Mouse (Mus musculus): ENCODE measurements at regions not wholly inside any gene's neighbourhood (a gene's known extent, or its start where the extent isn't known, plus 50 kb on each side); places are given as distances from the start of the nearest gene placed in this dataset.

DNA sequence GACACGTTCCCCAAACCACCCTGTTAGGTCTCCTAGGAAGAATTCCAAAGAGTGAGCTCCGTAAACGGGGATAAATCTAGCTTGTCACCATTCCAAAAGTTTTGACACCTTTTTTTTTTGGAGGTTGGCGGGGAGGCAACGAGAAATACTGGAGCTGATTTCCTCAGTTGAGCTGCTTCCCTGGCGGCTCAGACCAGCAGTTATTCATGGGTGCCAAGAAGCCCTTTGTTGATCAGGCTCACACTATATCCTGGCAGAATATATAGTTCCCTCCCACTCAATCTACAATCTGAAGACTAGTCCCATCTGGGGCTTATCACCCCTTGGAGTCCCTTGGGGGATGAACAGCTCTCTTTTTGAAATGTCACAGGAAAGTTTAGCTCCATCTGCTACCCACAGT is 77.5 kb upstream of the Tiam2 start:
- DNase-seq (ENCODE audit: low spot score in 2 of 2), result no peak

DNA sequence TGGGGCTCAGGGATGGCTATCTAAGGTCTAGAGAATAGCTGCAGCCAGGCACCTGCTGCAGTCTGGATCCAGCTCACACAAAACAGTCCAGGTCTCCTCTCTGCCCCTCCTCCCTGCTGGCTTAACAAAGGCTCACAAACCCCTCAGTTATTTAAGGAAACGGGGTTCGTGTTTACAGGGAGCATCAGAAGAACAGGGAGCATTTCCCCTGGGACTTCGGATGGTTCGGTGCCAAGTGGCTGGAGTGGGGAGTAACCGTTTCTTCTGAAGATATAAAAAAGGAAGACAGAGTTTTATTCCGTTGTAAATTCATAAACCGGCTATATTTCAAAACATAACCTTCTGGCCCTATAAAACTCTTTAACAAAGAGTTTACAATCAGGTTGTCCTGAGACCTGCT is 77.1 kb upstream of the Tiam2 start:
- DNase-seq (ENCODE audit: low spot score in 2 of 2), result peak in 1 of 2 experiments; percentile 18

DNA sequence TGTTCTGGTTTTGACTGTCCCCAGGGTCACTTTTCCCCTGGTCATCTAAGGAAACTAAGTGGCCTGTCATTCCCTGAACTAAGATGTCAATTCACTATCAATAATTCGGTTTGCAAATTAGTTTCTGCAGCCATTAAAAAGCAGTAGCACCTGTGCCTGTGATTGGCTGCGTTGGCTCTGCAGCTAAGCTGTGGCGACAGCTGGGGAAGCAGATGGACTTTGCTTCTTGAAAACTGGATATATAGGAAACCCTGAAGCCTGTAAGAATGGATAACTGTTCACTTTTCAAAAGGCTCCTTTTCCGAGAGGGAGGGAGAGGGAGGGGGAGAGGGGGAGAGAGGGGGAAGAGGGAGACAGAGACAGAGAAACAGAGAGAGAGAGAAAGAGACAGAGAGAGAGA is 75.2 kb upstream of the Tiam2 start:
- DNase-seq (ENCODE audit: low spot score in 2 of 2), result no peak

DNA sequence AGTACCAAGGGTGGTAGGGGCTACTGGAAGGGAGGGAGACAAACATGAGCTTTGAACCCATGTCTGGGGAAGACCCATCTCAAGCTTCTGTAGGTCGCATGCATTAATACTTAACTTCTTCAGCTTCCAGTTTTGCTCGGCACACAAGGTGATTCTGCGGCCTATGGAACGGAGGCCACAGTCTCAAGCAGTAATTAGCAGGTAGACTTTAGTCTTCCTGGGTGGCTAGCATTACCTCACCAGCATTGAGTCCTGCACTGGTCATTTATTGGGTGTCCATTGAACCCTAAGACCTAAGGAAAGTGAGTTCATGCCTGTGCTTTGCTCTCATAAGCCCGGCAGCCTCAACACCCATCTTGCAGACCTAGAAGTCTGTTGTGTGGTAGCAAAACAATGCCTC is 74.4 kb upstream of the Tiam2 start:
- no peak for DNase-seq (ENCODE audit: low spot score in 2 of 2)

DNA sequence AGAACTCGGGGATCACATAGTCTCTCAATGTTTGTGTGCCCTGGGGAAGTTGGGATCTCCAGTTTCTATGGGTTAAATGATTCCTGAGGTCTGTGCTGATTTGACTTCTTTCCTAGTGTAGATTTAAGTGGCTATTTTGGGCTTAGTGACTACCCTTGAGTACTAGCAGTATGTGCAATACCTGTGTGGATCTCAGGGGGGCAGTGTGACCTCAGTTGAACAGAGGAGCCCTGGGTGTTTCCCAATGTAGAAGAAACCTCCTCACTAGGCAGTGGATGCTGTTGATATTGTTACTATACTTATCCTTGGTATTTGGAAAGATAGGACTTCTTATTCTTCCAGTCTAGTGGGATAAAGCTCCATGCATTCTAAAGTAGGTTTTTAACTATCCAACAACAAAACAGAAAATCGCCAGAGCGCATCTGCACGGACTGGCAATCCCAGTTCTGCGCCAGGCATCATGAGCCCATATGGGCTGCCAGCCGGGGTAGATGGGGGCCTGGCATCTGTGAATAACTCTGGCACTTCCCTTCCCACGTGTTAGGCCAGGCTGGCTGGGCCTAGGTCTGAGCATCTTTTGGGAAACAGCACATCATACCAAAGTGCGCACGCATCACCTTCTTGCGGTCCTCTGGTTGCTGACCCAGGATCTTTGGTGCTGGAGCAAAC is 72.7 kb upstream of the Tiam2 start:
- peak in 1 of 2 experiments; percentile 52 for DNase-seq (ENCODE audit: low spot score in 2 of 2)

DNA sequence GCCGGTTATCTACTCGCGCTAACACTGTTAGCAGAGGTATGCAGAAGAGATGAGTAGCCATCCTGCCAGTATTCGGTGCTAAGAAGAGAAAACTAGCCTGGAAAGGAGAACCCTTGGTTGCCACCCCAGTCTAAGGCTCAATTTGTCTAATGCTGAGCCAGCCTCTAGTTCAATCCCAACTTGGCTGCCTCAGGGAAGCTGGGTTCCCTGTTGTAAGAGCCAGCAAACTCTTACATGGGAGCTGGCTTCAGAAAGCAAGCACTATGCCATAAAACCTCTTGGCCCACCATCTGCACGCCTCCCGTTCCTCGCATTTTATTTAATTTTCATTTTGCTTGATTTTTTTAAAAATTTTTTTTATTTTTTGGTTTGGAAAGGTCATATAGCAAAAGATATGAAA is 69.6 kb upstream of the Tiam2 start:
- no peak for DNase-seq (ENCODE audit: low spot score in 2 of 2)

DNA sequence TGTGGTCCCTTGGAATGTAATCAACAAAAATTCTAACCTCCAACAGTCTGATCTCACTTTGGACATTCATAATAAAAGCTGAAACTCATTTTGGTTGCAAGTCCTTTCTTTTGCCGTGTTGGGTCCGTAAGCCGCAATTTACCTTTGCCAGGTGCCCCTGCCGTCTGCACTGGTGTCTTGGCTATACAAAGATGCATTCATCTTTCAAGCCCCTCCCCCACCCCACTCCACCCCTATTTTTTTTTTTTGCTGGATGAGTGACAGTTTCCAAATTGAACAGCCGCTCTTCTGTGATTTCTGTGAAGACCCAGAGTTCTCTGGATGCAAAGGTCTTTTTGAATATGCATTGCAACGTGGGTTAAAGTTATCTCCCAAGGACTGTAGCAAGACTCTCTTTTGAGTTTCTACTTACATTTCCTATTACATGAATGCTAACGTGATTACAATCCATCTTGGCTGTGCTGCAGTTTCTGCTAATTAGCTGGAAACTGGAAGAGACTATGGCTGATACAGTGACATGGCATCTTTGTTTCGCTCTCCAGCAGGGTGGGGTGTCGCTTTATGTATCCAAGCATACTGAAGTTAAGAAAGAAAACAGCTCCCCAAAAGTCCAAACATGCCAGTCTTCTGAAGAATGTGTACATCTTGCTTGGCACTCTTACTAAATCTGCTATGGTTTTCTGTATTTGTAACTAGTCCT is 67.4 kb upstream of the Tiam2 start:
- no peak for DNase-seq (ENCODE audit: low spot score in 2 of 2)

DNA sequence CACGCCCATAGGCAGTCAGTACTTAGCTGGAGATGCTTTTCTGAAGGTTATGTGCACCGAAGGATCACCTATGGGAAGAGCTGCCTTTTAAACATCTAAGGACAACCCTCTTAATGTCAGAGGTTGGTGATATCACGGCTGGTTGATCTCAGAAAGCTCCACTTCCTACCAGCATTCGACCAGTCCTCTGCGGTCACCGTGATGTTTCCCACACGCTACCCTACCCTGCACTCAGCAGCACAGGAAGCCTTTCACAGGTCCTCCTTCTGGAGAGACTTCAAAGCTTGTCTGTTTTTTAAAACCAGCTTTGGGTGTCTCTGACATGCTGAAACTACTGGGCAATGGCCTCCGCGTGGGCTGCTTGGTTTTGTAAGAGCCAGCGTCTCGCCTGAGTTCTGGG is 65.6 kb upstream of the Tiam2 start:
- no peak for DNase-seq (ENCODE audit: low spot score in 2 of 2)

DNA sequence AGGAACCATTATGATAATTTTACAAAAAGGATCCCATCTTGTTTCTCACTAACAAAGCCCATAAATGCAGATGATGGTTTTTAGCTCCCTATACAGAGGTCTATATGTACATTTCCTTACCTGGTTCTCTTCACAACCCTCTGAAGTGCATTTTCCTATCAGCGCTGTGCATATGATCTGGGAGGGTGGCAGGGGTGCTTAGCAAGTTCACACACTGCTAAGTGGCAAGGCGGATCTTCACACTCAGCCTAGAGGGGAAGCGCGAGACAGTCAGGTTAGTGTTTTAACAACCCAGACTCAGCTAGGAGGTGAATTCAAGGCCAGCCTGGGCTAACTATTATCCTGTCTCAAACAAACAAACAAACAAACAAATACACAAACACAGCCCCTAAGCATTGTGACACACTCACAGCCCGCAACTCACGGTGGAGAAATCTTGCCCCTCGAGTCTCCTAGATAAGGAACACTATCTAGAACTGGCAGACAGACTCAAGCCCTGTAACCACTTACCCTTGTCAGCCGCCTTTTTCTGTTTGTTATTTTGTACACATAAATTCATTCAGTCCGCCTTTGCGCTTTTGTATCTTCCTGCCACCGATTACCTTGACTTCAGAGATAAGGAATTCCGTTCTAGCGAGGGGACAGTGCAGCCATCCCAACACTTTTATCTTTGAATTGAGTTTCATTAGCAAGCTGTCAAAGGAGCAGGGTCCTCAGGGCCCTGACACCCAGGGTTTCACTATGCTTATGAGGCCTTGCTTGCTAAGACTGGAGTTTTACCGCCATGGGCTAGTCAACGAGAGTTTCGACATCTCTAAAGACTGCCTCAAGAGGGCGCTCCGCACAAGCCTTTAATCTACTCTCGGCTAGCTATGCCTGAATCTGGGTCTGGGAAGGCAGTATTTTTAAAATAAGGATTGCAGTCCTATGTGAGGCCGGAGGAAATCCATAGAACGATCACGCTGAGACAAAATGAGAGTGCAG is 53.0 kb upstream of the Tiam2 start:
- peak; percentile 70 to 85 for DNase-seq (ENCODE audit: low spot score in 2 of 2)

DNA sequence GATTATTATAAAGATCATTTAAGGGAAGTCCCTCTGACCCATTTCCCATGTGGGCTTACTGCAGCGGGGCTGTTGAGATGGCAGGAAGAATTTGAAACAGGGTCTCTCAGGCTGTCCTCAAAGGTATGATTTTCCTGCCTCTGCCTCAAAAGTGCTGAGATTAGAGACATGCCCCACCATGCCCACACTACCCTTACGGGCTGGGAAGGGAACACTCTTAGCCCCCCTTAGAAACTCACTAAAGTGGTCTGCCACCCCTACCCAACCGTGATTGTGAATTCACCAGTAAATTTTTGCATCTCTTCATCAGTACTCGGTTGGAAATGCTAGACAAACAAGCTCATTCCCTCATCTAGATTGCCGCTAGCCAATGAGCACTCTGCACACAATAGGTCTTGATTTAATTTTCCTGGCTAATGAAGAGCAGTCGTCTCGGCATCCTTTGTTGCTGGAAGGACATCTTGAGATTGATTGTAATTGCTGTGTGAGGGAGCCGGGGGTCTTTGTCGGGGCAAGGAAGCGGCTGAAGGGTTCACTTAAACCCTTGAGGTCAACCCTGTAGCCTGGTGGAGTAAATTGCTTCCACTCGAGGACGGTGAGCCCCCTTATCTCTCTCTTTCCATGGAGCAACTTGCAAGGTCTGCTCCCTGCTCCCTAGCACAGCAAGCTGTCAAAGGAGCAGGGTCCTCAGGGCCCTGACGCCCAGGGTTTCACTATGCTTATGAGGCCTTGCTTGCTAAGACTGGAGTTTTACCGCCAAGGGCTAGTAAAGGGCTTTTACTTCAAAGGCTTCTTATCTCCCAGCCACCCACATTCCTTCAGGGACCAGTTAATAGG is 51.7 kb upstream of the Tiam2 start:
- no peak for DNase-seq (ENCODE audit: low spot score in 2 of 2)

Measured in cerebellum, postnatal 4 days (tissue).